Mouse (Mus musculus): ENCODE results near the gene Camsap1. TPM values are rescaled to one million over a fixed set of nuclear protein-coding genes. Genes with fewer than 3 reads are reported as not detected.

Camsap1 gene
- polyA plus RNA-seq, 1 experiment: 125 TPM

- no peaks in the 10 kb centered on the region for H3K4me1 ChIP-seq (ENCODE audit: control insufficient read depth, insufficient read depth, low read length)
- no peak for TF ChIP-seq POLR2A (IDR thresholded peaks at IDR 0.05; ENCODE audit: control insufficient read depth, low read depth, low read length)
- TF ChIP-seq CTCF (IDR thresholded peaks at IDR 0.05; ENCODE audit: control insufficient read depth, insufficient read depth, insufficient replicate concordance, low read depth, low read length): no peak
- no peak overlapping the region for H3K27ac ChIP-seq (ENCODE audit: control insufficient read depth, insufficient read depth, low read depth, low read length)
- no peaks in the 10 kb centered on the region for H3K36me3 ChIP-seq (ENCODE audit: control insufficient read depth, insufficient read depth, low read length)
- no peaks in the 10 kb centered on the region for H3K27me3 ChIP-seq (ENCODE audit: control insufficient read depth, insufficient read depth, low read length)
- H3K4me3 ChIP-seq (ENCODE audit: control insufficient read depth, low read depth, low read length): no peak overlapping the region
These were observed 14.6 kb upstream of the Camsap1 start for GRCm38 (mm10) chr2:25997716-25998115.

- H3K4me1 ChIP-seq (ENCODE audit: control insufficient read depth, insufficient read depth, low read length): no peaks in the 10 kb centered on the region
- TF ChIP-seq CTCF (IDR thresholded peaks at IDR 0.05; ENCODE audit: control insufficient read depth, insufficient read depth, insufficient replicate concordance, low read depth, low read length) (no peak), POLR2A (IDR thresholded peaks at IDR 0.05; ENCODE audit: control insufficient read depth, low read depth, low read length) (no peak)
These were observed 11.7 kb upstream of the Camsap1 start for GRCm38 (mm10) chr2:25994791-25995190.

GRCm38 (mm10) chr2:25992285-25992684 is 9.2 kb upstream of the Camsap1 start:
- TF ChIP-seq POLR2A (IDR thresholded peaks at IDR 0.05; ENCODE audit: control insufficient read depth, low read depth, low read length) (no peak), CTCF (IDR thresholded peaks at IDR 0.05; ENCODE audit: control insufficient read depth, insufficient read depth, insufficient replicate concordance, low read depth, low read length) (no peak)
- Histone ChIP-seq H3K4me1 (ENCODE audit: control insufficient read depth, insufficient read depth, low read length) (0 out of 2 replicates have a peak, but pooled peaks cover 2% of the 10 kb centered on the region), H3K27ac (ENCODE audit: control insufficient read depth, insufficient read depth, low read depth, low read length) (no peak overlapping the region), H3K4me3 (ENCODE audit: control insufficient read depth, low read depth, low read length) (no peak overlapping the region), H3K27me3 (ENCODE audit: control insufficient read depth, insufficient read depth, low read length) (no peaks in the 10 kb centered on the region), H3K36me3 (ENCODE audit: control insufficient read depth, insufficient read depth, low read length) (no peaks in the 10 kb centered on the region)

More at GRCm38 (mm10) chr2:25994791-25995190, 11.7 kb upstream of the Camsap1 start:
- Histone ChIP-seq H3K27me3 (ENCODE audit: control insufficient read depth, insufficient read depth, low read length) (no peaks in the 10 kb centered on the region), H3K27ac (ENCODE audit: control insufficient read depth, insufficient read depth, low read depth, low read length) (no peak overlapping the region), H3K36me3 (ENCODE audit: control insufficient read depth, insufficient read depth, low read length) (no peaks in the 10 kb centered on the region), H3K4me3 (ENCODE audit: control insufficient read depth, low read depth, low read length) (no peak overlapping the region)

- no peaks in the 10 kb centered on the region for H3K27me3 ChIP-seq (ENCODE audit: control insufficient read depth, insufficient read depth, low read length)
- H3K27ac ChIP-seq (ENCODE audit: control insufficient read depth, insufficient read depth, low read depth, low read length): no peak overlapping the region
- H3K4me3 ChIP-seq (ENCODE audit: control insufficient read depth, low read depth, low read length): no peak overlapping the region
- H3K4me1 ChIP-seq (ENCODE audit: control insufficient read depth, insufficient read depth, low read length): 0 out of 2 replicates have a peak, but pooled peaks cover 2% of the 10 kb centered on the region
- TF ChIP-seq CTCF (IDR thresholded peaks at IDR 0.05; ENCODE audit: control insufficient read depth, insufficient read depth, insufficient replicate concordance, low read depth, low read length): no peak
- no peak for TF ChIP-seq POLR2A (IDR thresholded peaks at IDR 0.05; ENCODE audit: control insufficient read depth, low read depth, low read length)
- H3K36me3 ChIP-seq (ENCODE audit: control insufficient read depth, insufficient read depth, low read length): no peaks in the 10 kb centered on the region
These were observed 6.6 kb upstream of the Camsap1 start for GRCm38 (mm10) chr2:25989651-25990050.

- H3K4me1 ChIP-seq (ENCODE audit: control insufficient read depth, insufficient read depth, low read length): peaks cover 2% of the 10 kb centered on the region; the same call in 1 of the 2 replicates
- no peak overlapping the region for H3K27ac ChIP-seq (ENCODE audit: control insufficient read depth, insufficient read depth, low read depth, low read length)
These were observed 4.7 kb upstream of the Camsap1 start for GRCm38 (mm10) chr2:25987817-25988216.

GRCm38 (mm10) chr2:25986601-25987000 is 3.5 kb upstream of the Camsap1 start:
- TF ChIP-seq POLR2A (IDR thresholded peaks at IDR 0.05; ENCODE audit: control insufficient read depth, low read depth, low read length) (no peak), CTCF (IDR thresholded peaks at IDR 0.05; ENCODE audit: control insufficient read depth, insufficient read depth, insufficient replicate concordance, low read depth, low read length) (no peak)
- Histone ChIP-seq H3K36me3 (ENCODE audit: control insufficient read depth, insufficient read depth, low read length) (no peaks in the 10 kb centered on the region), H3K4me1 (ENCODE audit: control insufficient read depth, insufficient read depth, low read length) (peaks cover 4% of the 10 kb centered on the region), H3K27me3 (ENCODE audit: control insufficient read depth, insufficient read depth, low read length) (no peaks in the 10 kb centered on the region), H3K4me3 (ENCODE audit: control insufficient read depth, low read depth, low read length) (peak overlapping the region; percentile 27), H3K27ac (ENCODE audit: control insufficient read depth, insufficient read depth, low read depth, low read length) (no peak overlapping the region)

More at GRCm38 (mm10) chr2:25987817-25988216, 4.7 kb upstream of the Camsap1 start:
- Histone ChIP-seq H3K27me3 (ENCODE audit: control insufficient read depth, insufficient read depth, low read length) (no peaks in the 10 kb centered on the region), H3K36me3 (ENCODE audit: control insufficient read depth, insufficient read depth, low read length) (no peaks in the 10 kb centered on the region), H3K4me3 (ENCODE audit: control insufficient read depth, low read depth, low read length) (no peak overlapping the region)
- TF ChIP-seq CTCF (IDR thresholded peaks at IDR 0.05; ENCODE audit: control insufficient read depth, insufficient read depth, insufficient replicate concordance, low read depth, low read length) (no peak), POLR2A (IDR thresholded peaks at IDR 0.05; ENCODE audit: control insufficient read depth, low read depth, low read length) (no peak)

GRCm38 (mm10) chr2:25982426-25983091 is 523 bp downstream of the Camsap1 start:
- H3K36me3 ChIP-seq (ENCODE audit: control insufficient read depth, insufficient read depth, low read length): no peaks in the 10 kb centered on the region
- H3K4me3 ChIP-seq (ENCODE audit: control insufficient read depth, low read depth, low read length): peak overlapping the region; percentile 95
- no peaks in the 10 kb centered on the region for H3K27me3 ChIP-seq (ENCODE audit: control insufficient read depth, insufficient read depth, low read length)
- TF ChIP-seq POLR2A (IDR thresholded peaks at IDR 0.05; ENCODE audit: control insufficient read depth, low read depth, low read length): no peak
- TF ChIP-seq CTCF (IDR thresholded peaks at IDR 0.05; ENCODE audit: control insufficient read depth, insufficient read depth, insufficient replicate concordance, low read depth, low read length): no peak
- peaks cover 8% of the 10 kb centered on the region for H3K4me1 ChIP-seq (ENCODE audit: control insufficient read depth, insufficient read depth, low read length)
- peak overlapping the region; percentile 85 for H3K27ac ChIP-seq (ENCODE audit: control insufficient read depth, insufficient read depth, low read depth, low read length)

Data from testis, adult 2 months (tissue).